Mouse (Mus musculus) skeletal muscle tissue, adult 2 months (tissue): ENCODE results near the gene Cpt1c.

Source experiments
- DNase-seq: peaks from one replicate; pipeline ENCODE4 v3.0.0-alpha.2; 2012; ENCODE audit warnings: low read depth, low spot score

The Cpt1c gene

GRCm38 (mm10) chr7:44918219-44918618 is 56.4 kb downstream of the Cpt1c start:
- DNase-seq, result no peak

- DNase-seq, result no peak
Observed at GRCm38 (mm10) chr7:44916881-44917280, 57.8 kb downstream of the Cpt1c start.

GRCm38 (mm10) chr7:44916191-44916590 is 58.5 kb downstream of the Cpt1c start:
- DNase-seq, result no peak

GRCm38 (mm10) chr7:44915314-44915713 is 59.3 kb downstream of the Cpt1c start:
- peak; percentile 66 for DNase-seq

- DNase-seq, result no peak
Observed at GRCm38 (mm10) chr7:44914396-44914795, 60.3 kb downstream of the Cpt1c start.
